Mouse (Mus musculus): Measurements from ENCODE around the gene Atg7. TPM values are rescaled to one million over a fixed set of nuclear protein-coding genes. Genes with fewer than 3 reads are reported as not detected.

The Atg7 gene
- total and polyA plus RNA-seq, 3 experiments = 11.1 to 15.7 (median 14.8) TPM

GRCm38 (mm10) chr6:114733681-114734080 lies 90.8 kb downstream of the Atg7 start:
- in situ Hi-C loops (cut with MboI; ENCODE audit: low pct_ligation_motif_present, low pct_unique_long_range_greater_than_20kb, low sequenced_read_pairs) (no loop called here), dilution Hi-C loops (cut with MboI; ENCODE audit: extremely low pct_ligation_motif_present, extremely low pct_unique_long_range_greater_than_20kb, low sequenced_read_pairs) (no loop called here)
- Histone ChIP-seq H3K9me3 (replicated peaks; ENCODE audit: low read length) (peaks cover 3% of the 10 kb centered on the region), H3K27me3 (replicated peaks) (no peaks in the 10 kb centered on the region), H3K9ac (ENCODE audit: insufficient read depth, low read depth) (no peak overlapping the region), H3K4me3 (replicated peaks in 1 of 3; ENCODE audit: low read depth in 2 of 3, low read length in 2 of 3, poor library complexity in 1 of 3) (no peak overlapping the region), H3K36me3 (replicated peaks in 1 of 2; ENCODE audit: control insufficient read depth in 1 of 2, insufficient read depth in 1 of 2, low read length in 1 of 2) (peaks cover 5 to 31% of the 10 kb centered on the region in 2 experiments), H3K4me2 (ENCODE audit: insufficient read depth, low read depth, poor library complexity, severe bottlenecking) (no peak overlapping the region), H3K79me2 (replicated peaks; ENCODE audit: control insufficient read depth, extremely low read depth, insufficient read depth, poor library complexity, severe bottlenecking) (no peaks in the 10 kb centered on the region), H3K27ac (ENCODE audit: insufficient read depth, low read depth) (no peak overlapping the region), H3K4me1 (ENCODE audit: control insufficient read depth in 1 of 2, insufficient read depth in 2 of 2) (peaks cover 0 to 11% of the 10 kb centered on the region in 2 experiments; a peak in 2 of 4 replicates)
- DNase-seq (ENCODE audit: extremely low read depth) = no peak
- no peak for TF ChIP-seq KAT2A (IDR thresholded peaks at IDR 0.05; ENCODE audit: insufficient replicate concordance, low read length)
- no peak for TF ChIP-seq IRF4 (IDR thresholded peaks at IDR 0.05; ENCODE audit: low read depth, low read length)
- no peak for TF ChIP-seq CHD1 (IDR thresholded peaks at IDR 0.05; ENCODE audit: low read depth, low read length)
- no peak for TF ChIP-seq EP300 (IDR thresholded peaks at IDR 0.05; ENCODE audit: low read length)
- no peak for TF ChIP-seq SIN3A (IDR thresholded peaks at IDR 0.05; ENCODE audit: low read length)
- TF ChIP-seq RCOR1 (conservative IDR thresholded peaks at IDR 0.05; ENCODE audit: low read depth, low read length) = no peak
- TF ChIP-seq ZMIZ1 (IDR thresholded peaks at IDR 0.05; ENCODE audit: low read depth, low read length) = no peak

GRCm38 (mm10) chr6:114735054-114735453 lies 92.2 kb downstream of the Atg7 start:
- Histone ChIP-seq H3K36me3 (replicated peaks in 1 of 2; ENCODE audit: control insufficient read depth in 1 of 2, insufficient read depth in 1 of 2, low read length in 1 of 2) (peaks cover 6 to 34% of the 10 kb centered on the region in 2 experiments), H3K27me3 (replicated peaks) (no peaks in the 10 kb centered on the region), H3K79me2 (replicated peaks; ENCODE audit: control insufficient read depth, extremely low read depth, insufficient read depth, poor library complexity, severe bottlenecking) (no peaks in the 10 kb centered on the region), H3K9me3 (replicated peaks; ENCODE audit: low read length) (peaks cover 3% of the 10 kb centered on the region), H3K4me2 (ENCODE audit: insufficient read depth, low read depth, poor library complexity, severe bottlenecking) (no peak overlapping the region), H3K9ac (ENCODE audit: insufficient read depth, low read depth) (no peak overlapping the region), H3K4me3 (replicated peaks in 1 of 3; ENCODE audit: low read depth in 2 of 3, low read length in 2 of 3, poor library complexity in 1 of 3) (no peak overlapping the region), H3K4me1 (ENCODE audit: control insufficient read depth in 1 of 2, insufficient read depth in 2 of 2) (peaks cover 0 to 10% of the 10 kb centered on the region in 2 experiments; a peak in 2 of 4 replicates), H3K27ac (ENCODE audit: insufficient read depth, low read depth) (no peak overlapping the region)
- dilution Hi-C loops (cut with MboI; ENCODE audit: extremely low pct_ligation_motif_present, extremely low pct_unique_long_range_greater_than_20kb, low sequenced_read_pairs) = no loop called here
- no peak for DNase-seq (ENCODE audit: extremely low read depth)
- in situ Hi-C loops (cut with MboI; ENCODE audit: low pct_ligation_motif_present, low pct_unique_long_range_greater_than_20kb, low sequenced_read_pairs) = no loop called here
- TF ChIP-seq TBP (conservative IDR thresholded peaks at IDR 0.05; ENCODE audit: low read depth, low read length) = no peak
- no peak for TF ChIP-seq GABPA (IDR thresholded peaks at IDR 0.05; ENCODE audit: insufficient replicate concordance, low read depth, low read length)
- no peak for TF ChIP-seq CTCF (conservative IDR thresholded peaks at IDR 0.05 in 1 of 2, IDR thresholded peaks at IDR 0.05 in 1 of 2; ENCODE audit: low read depth in 2 of 2, low read length in 2 of 2)
- no peak for TF ChIP-seq ELF1 (IDR thresholded peaks at IDR 0.05; ENCODE audit: low read depth, low read length)
- TF ChIP-seq NELFE (IDR thresholded peaks at IDR 0.05; ENCODE audit: low read depth, low read length) = no peak
- TF ChIP-seq JUN (IDR thresholded peaks at IDR 0.05; ENCODE audit: insufficient read depth, low read depth, low read length) = no peak

GRCm38 (mm10) chr6:114736355-114736754 lies 93.5 kb downstream of the Atg7 start:
- in situ Hi-C loops (cut with MboI; ENCODE audit: low pct_ligation_motif_present, low pct_unique_long_range_greater_than_20kb, low sequenced_read_pairs) = no loop called here
- Histone ChIP-seq H3K9me3 (replicated peaks; ENCODE audit: low read length) (peaks cover 3% of the 10 kb centered on the region), H3K4me1 (ENCODE audit: control insufficient read depth in 1 of 2, insufficient read depth in 2 of 2) (peaks cover 0 to 8% of the 10 kb centered on the region in 2 experiments; a peak in 2 of 4 replicates), H3K36me3 (replicated peaks in 1 of 2; ENCODE audit: control insufficient read depth in 1 of 2, insufficient read depth in 1 of 2, low read length in 1 of 2) (peaks cover 6 to 31% of the 10 kb centered on the region in 2 experiments), H3K79me2 (replicated peaks; ENCODE audit: control insufficient read depth, extremely low read depth, insufficient read depth, poor library complexity, severe bottlenecking) (no peaks in the 10 kb centered on the region), H3K27ac (ENCODE audit: insufficient read depth, low read depth) (no peak overlapping the region), H3K27me3 (replicated peaks) (no peaks in the 10 kb centered on the region), H3K9ac (ENCODE audit: insufficient read depth, low read depth) (no peak overlapping the region), H3K4me3 (replicated peaks in 1 of 3; ENCODE audit: low read depth in 2 of 3, low read length in 2 of 3, poor library complexity in 1 of 3) (no peak overlapping the region), H3K4me2 (ENCODE audit: insufficient read depth, low read depth, poor library complexity, severe bottlenecking) (no peak overlapping the region)
- TF ChIP-seq CHD2 (IDR thresholded peaks at IDR 0.05; ENCODE audit: low read length) (no peak), MYC (IDR thresholded peaks at IDR 0.05; ENCODE audit: low read depth, low read length) (no peak), BHLHE40 (IDR thresholded peaks at IDR 0.05; ENCODE audit: low read depth, low read length) (no peak), SMC3 (IDR thresholded peaks at IDR 0.05; ENCODE audit: low read depth, low read length) (no peak), TCF12 (IDR thresholded peaks at IDR 0.05; ENCODE audit: low read depth, low read length) (no peak), USF1 (IDR thresholded peaks at IDR 0.05; ENCODE audit: low read depth, low read length) (no peak), GABPA (IDR thresholded peaks at IDR 0.05; ENCODE audit: insufficient replicate concordance, low read depth, low read length) (no peak), RCOR1 (conservative IDR thresholded peaks at IDR 0.05; ENCODE audit: low read depth, low read length) (no peak), ETS1 (conservative IDR thresholded peaks at IDR 0.05; ENCODE audit: low read depth, low read length) (no peak)
- DNase-seq (ENCODE audit: extremely low read depth) = no peak
- dilution Hi-C loops (cut with MboI; ENCODE audit: extremely low pct_ligation_motif_present, extremely low pct_unique_long_range_greater_than_20kb, low sequenced_read_pairs) = no loop called here
